Mouse (Mus musculus): ENCODE measurements around the gene Amdhd2. TPM values are rescaled to one million over a fixed set of nuclear protein-coding genes. Genes with fewer than 3 reads are reported as not detected.
"Not testable (repeated sequence)": the region's sequence is repeated elsewhere in the genome, so short reads cannot be mapped to it uniquely, and the experiment has no call there.

Gene Amdhd2
- polyA plus RNA-seq, 1 experiment from 2014 or later: 25.8 TPM

DNA sequence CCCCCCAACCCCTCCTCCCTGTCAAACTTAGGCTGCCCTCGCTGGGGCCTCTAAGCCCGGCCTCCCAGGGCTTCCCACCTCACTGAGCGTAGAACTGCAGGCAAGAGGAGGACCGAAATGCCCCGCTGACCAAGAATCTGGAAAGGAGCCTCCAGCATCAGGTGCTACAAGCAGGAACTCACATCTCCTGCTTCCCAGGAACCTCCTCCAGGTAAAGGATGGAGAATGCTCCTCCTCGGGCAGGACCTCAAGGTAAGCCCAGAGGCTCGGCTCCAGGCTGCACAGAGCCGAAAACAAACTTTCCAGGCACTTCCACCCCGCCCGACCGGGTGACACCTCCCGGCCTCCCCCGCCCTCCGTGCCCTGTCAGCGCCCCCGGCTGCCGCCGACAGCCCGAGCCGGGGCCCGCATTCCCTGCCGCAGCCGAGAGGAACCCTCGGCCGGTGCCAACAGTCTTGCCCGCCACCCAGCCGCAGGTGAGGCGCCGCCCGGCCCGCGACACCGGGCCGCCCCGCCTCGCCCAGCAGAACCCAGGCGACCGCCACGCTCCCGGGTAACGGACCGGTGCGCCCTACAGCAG lies 22.6 kb downstream of the Amdhd2 start:
- DNase-seq: peak; percentile 16
- H3K4me3 ChIP-seq (replicated peaks; ENCODE audit: low read depth, low read length): peak overlapping the region; percentile 97
- peak overlapping the region; percentile 89 for H3K27ac ChIP-seq (replicated peaks; ENCODE audit: low read depth, low read length)
- H3K27me3 ChIP-seq (ENCODE audit: control insufficient read depth, insufficient read depth, low read length): no peaks in the 10 kb centered on the region
- H3K36me3 ChIP-seq (ENCODE audit: control insufficient read depth, insufficient read depth, low read length): no peaks in the 10 kb centered on the region
- H3K4me1 ChIP-seq (ENCODE audit: control insufficient read depth, insufficient read depth, low read length): peaks cover 18% of the 10 kb centered on the region
- ATAC-seq (ENCODE audit: low FRiP score, low TSS enrichment): no peak
- peak overlapping the region; percentile 90 for H3K4me2 ChIP-seq (ENCODE audit: low read length)
- H3K9me3 ChIP-seq (ENCODE audit: control insufficient read depth, low read length): no peaks in the 10 kb centered on the region
- under 1% methylated on average over 43 of the region's 43 CpGs for WGBS
- peak overlapping the region; percentile 95 for H3K9ac ChIP-seq (replicated peaks; ENCODE audit: low read length)

DNA sequence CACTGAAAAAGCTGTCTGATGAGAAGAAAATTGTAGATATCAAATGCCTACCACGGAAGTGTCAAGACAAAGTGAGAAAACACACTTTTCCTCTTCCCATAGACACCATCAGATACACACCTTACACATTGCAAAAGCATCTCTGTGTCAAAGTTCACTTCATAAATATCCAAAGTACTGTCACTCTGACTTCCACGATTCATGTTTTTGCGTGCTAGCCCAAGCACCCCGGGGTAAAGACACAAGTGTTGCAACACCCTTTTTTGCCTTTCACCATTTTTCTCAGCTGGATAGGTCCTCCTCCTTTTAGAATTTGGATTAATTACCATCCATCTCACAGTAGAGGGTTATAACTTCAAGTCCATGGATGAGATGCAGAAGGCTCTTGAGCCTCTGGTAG lies 23.6 kb downstream of the Amdhd2 start:
- no peak for ATAC-seq (ENCODE audit: low FRiP score, low TSS enrichment)
- Histone ChIP-seq H3K9ac (replicated peaks; ENCODE audit: low read length) (peak overlapping the region; percentile 95; the same call in 1 of the 2 replicates), H3K9me3 (ENCODE audit: control insufficient read depth, low read length) (no peaks in the 10 kb centered on the region), H3K36me3 (ENCODE audit: control insufficient read depth, insufficient read depth, low read length) (no peaks in the 10 kb centered on the region), H3K27me3 (ENCODE audit: control insufficient read depth, insufficient read depth, low read length) (no peaks in the 10 kb centered on the region), H3K4me1 (ENCODE audit: control insufficient read depth, insufficient read depth, low read length) (peaks cover 18% of the 10 kb centered on the region), H3K27ac (replicated peaks; ENCODE audit: low read depth, low read length) (no peak overlapping the region), H3K4me2 (ENCODE audit: low read length) (peak overlapping the region; percentile 90), H3K4me3 (replicated peaks; ENCODE audit: low read depth, low read length) (peak overlapping the region; percentile 97)
- 92% methylated on average over 4 of the region's 4 CpGs for WGBS
- DNase-seq: no peak

DNA sequence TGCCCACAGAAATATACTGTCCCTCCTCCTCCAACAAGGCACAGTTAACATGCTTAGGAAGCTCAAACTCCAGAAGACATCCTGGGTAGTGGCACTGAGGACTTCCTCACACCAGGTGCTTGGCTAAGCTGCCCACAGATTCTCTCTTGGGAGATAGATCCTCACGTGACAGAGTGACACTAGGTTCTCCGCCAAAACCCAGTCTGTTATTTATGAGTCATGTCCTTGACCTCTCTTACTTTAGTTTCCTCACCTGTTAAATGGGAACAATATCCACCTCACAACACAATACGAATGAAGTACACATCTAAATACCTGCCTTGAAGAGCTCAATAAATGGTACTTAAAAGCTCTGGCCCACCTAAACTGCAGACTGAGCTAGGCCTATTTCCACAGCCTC lies 24.3 kb downstream of the Amdhd2 start:
- WGBS: 88% methylated on average over 3 of the region's 3 CpGs
- H3K27ac ChIP-seq (replicated peaks; ENCODE audit: low read depth, low read length): no peak overlapping the region
- ATAC-seq (ENCODE audit: low FRiP score, low TSS enrichment) (no peak), DNase-seq (no peak)
- no peak overlapping the region for H3K9ac ChIP-seq (replicated peaks; ENCODE audit: low read length)
- H3K4me2 ChIP-seq (ENCODE audit: low read length): 0 out of 2 replicates have a peak overlapping the region, but pooled peaks have one; percentile 90
- H3K4me3 ChIP-seq (replicated peaks; ENCODE audit: low read depth, low read length): no peak overlapping the region
- no peaks in the 10 kb centered on the region for H3K9me3 ChIP-seq (ENCODE audit: control insufficient read depth, low read length)
- H3K36me3 ChIP-seq (ENCODE audit: control insufficient read depth, insufficient read depth, low read length): no peaks in the 10 kb centered on the region
- no peaks in the 10 kb centered on the region for H3K27me3 ChIP-seq (ENCODE audit: control insufficient read depth, insufficient read depth, low read length)
- H3K4me1 ChIP-seq (ENCODE audit: control insufficient read depth, insufficient read depth, low read length): peaks cover 18% of the 10 kb centered on the region

DNA sequence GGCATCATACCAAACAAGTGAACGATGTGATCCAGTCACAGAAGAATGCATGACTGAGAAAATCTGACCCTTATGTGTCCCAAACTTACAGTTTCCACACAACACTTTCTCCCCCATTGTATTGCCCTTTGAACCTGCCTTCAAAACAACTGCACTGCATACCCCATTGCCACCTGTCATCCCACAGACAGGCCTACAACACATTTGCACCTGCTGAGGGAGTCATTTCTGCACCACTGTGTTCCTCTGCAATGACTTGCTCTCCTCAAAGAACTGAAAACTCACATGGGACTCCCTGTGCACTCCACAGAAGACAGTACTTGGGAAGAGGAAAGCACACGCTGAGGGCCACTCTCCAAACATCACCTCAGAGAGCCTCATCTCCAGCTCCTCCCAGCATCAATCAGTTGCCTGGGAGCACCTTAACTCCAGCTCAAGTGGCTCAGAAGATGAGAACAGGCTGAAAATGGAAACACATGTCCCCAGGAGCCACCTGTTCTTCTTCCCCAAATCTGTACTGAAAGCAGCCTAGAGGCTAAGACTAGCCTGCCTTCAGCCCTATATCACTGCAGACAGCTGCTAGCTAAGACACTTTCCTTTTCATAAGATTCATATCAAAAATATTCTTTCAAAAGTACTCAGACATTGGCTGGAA lies 26.2 kb downstream of the Amdhd2 start:
- Histone ChIP-seq H3K9me3 (ENCODE audit: control insufficient read depth, low read length) (no peaks in the 10 kb centered on the region), H3K9ac (replicated peaks; ENCODE audit: low read length) (no peak overlapping the region), H3K4me2 (ENCODE audit: low read length) (no peak overlapping the region), H3K4me1 (ENCODE audit: control insufficient read depth, insufficient read depth, low read length) (peaks cover 16% of the 10 kb centered on the region), H3K4me3 (replicated peaks; ENCODE audit: low read depth, low read length) (no peak overlapping the region), H3K27me3 (ENCODE audit: control insufficient read depth, insufficient read depth, low read length) (no peaks in the 10 kb centered on the region), H3K36me3 (ENCODE audit: control insufficient read depth, insufficient read depth, low read length) (no peaks in the 10 kb centered on the region), H3K27ac (replicated peaks; ENCODE audit: low read depth, low read length) (no peak overlapping the region)
- DNase-seq (no peak), ATAC-seq (ENCODE audit: low FRiP score, low TSS enrichment) (no peak)
- 85% methylated on average over 2 of the region's 2 CpGs for WGBS

DNA sequence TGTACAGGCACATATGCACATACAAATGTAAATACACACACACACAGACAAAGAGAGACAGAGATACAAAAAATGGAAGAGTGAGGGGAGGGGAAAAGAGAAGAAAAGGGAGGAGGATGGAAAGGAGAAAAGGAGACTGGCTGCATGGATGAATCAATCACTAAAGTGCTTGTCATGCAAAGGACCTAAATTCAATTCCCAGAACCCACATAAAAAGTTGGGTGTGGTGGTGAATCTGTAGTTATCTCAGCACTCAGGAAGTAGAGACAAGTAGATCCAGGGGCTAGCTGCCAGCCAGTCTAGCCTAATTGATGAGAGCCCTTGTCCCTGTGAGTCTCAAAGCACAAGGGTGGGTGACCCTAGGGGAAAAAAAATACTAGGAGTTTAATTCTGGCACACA lies 29.5 kb downstream of the Amdhd2 start:
- Histone ChIP-seq H3K4me3 (replicated peaks; ENCODE audit: low read depth, low read length) (no peak overlapping the region), H3K4me2 (ENCODE audit: low read length) (no peak overlapping the region), H3K36me3 (ENCODE audit: control insufficient read depth, insufficient read depth, low read length) (no peaks in the 10 kb centered on the region), H3K9me3 (ENCODE audit: control insufficient read depth, low read length) (no peaks in the 10 kb centered on the region), H3K4me1 (ENCODE audit: control insufficient read depth, insufficient read depth, low read length) (no peaks in the 10 kb centered on the region; the same call in 1 of the 2 replicates), H3K9ac (replicated peaks; ENCODE audit: low read length) (no peak overlapping the region), H3K27me3 (ENCODE audit: control insufficient read depth, insufficient read depth, low read length) (no peaks in the 10 kb centered on the region), H3K27ac (replicated peaks; ENCODE audit: low read depth, low read length) (no peak overlapping the region)
- DNase-seq (no peak), ATAC-seq (ENCODE audit: low FRiP score, low TSS enrichment) (no peak)

DNA sequence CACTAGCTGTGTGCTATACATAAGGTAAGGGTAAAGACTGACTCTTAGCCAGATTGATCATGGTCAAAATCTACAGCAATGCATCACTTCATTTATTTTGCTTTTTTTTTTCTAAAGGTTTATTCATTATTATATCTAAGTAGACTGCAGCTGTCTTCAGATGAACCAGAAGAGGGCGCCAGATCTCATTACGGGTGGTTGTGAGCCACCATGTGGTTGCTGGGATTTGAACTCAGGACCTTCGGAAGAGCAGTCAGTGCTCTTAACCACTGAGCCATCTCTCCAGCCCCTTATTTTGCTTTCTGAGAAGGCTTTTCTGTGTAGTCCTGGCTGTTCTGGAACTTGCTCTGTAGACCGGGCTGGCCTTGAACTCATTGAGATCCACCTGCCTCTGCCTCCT lies 30.6 kb downstream of the Amdhd2 start:
- not testable (repeated sequence) for H3K9ac ChIP-seq (replicated peaks; ENCODE audit: low read length); H3K4me2 ChIP-seq (ENCODE audit: low read length); H3K27me3 ChIP-seq (ENCODE audit: control insufficient read depth, insufficient read depth, low read length); ATAC-seq (ENCODE audit: low FRiP score, low TSS enrichment); H3K4me3 ChIP-seq (replicated peaks; ENCODE audit: low read depth, low read length); H3K4me1 ChIP-seq (ENCODE audit: control insufficient read depth, insufficient read depth, low read length); DNase-seq; H3K36me3 ChIP-seq (ENCODE audit: control insufficient read depth, insufficient read depth, low read length); H3K27ac ChIP-seq (replicated peaks; ENCODE audit: low read depth, low read length); H3K9me3 ChIP-seq (ENCODE audit: control insufficient read depth, low read length)
- WGBS: 93% methylated on average over 4 of the region's 4 CpGs

DNA sequence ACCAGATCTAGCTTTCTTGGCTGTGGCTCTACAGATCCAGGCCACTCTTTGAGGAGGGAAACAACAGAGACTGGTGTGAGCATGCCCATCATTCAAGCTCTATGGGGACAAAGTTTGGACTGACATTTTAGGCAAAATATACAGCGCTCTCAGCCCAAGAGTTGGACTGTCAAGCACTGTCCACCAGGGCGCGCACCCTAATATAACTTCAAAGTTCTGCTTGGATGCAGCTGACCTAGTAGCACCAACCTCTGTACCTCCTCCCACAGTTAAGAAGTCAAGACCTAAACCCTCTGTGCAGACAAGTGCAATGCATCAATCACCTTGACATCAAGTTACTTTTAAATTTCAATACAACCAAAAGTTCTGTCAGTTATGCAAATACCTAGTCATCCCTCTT lies 32.0 kb downstream of the Amdhd2 start:
- no peaks in the 10 kb centered on the region for H3K27me3 ChIP-seq (ENCODE audit: control insufficient read depth, insufficient read depth, low read length)
- no peak overlapping the region for H3K4me2 ChIP-seq (ENCODE audit: low read length)
- no peaks in the 10 kb centered on the region for H3K4me1 ChIP-seq (ENCODE audit: control insufficient read depth, insufficient read depth, low read length)
- H3K27ac ChIP-seq (replicated peaks; ENCODE audit: low read depth, low read length): no peak overlapping the region
- H3K36me3 ChIP-seq (ENCODE audit: control insufficient read depth, insufficient read depth, low read length): no peaks in the 10 kb centered on the region; the same call in 1 of the 2 replicates
- DNase-seq (no peak), ATAC-seq (ENCODE audit: low FRiP score, low TSS enrichment) (no peak)
- H3K9ac ChIP-seq (replicated peaks; ENCODE audit: low read length): no peak overlapping the region
- H3K9me3 ChIP-seq (ENCODE audit: control insufficient read depth, low read length): no peaks in the 10 kb centered on the region
- WGBS: 94% methylated on average over 3 of the region's 3 CpGs
- no peak overlapping the region for H3K4me3 ChIP-seq (replicated peaks; ENCODE audit: low read depth, low read length)

DNA sequence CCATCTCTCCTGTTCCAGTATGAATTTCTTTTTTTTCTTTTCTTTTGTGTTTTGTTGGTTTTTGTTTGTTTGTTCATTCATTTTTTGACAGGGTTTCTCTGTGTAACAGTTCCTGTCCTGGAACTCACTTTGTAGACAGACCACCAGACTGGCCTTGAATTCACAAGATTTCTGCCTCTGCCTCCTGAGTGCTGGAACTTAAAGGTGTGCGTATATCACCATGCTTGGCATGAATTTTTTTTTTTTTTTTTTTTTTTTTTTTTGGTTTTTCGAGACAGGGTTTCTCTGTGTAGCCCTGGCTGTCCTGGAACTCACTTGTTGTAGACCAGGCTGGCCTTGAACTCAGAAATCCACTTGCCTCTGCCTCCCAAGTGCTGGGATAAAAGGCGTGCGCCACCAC lies 34.3 kb downstream of the Amdhd2 start:
- not testable (repeated sequence) for H3K4me3 ChIP-seq (replicated peaks; ENCODE audit: low read depth, low read length); ATAC-seq (ENCODE audit: low FRiP score, low TSS enrichment); H3K4me1 ChIP-seq (ENCODE audit: control insufficient read depth, insufficient read depth, low read length); H3K36me3 ChIP-seq (ENCODE audit: control insufficient read depth, insufficient read depth, low read length); H3K4me2 ChIP-seq (ENCODE audit: low read length); H3K27ac ChIP-seq (replicated peaks; ENCODE audit: low read depth, low read length); H3K9me3 ChIP-seq (ENCODE audit: control insufficient read depth, low read length); H3K9ac ChIP-seq (replicated peaks; ENCODE audit: low read length); H3K27me3 ChIP-seq (ENCODE audit: control insufficient read depth, insufficient read depth, low read length); DNase-seq
- WGBS: 99% methylated on average over 4 of the region's 4 CpGs

DNA sequence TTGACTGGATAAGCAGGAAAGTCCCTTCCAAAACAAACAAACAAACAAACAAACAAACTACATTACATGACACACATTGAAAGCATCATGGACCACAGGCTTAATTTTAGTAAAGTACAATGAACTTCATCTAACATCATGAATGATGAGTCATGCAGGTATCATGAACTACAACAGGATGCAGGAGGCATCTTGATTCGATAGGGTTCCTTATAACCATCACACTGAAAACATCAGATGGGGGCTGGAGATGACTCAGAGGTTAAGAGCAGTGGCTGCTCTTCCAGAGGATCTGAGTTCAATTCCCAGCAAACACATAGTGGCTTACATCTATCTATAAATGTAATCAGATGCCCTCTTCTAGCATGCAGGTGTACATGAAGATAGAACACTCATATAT lies 36.0 kb downstream of the Amdhd2 start:
- H3K36me3 ChIP-seq (ENCODE audit: control insufficient read depth, insufficient read depth, low read length): no peaks in the 10 kb centered on the region; the same call in 1 of the 2 replicates
- no peak overlapping the region for H3K4me2 ChIP-seq (ENCODE audit: low read length)
- ATAC-seq (ENCODE audit: low FRiP score, low TSS enrichment) (no peak), DNase-seq (no peak)
- no peak overlapping the region for H3K9ac ChIP-seq (replicated peaks; ENCODE audit: low read length)
- WGBS: 96% methylated on average over 1 of the region's 1 CpGs
- no peaks in the 10 kb centered on the region for H3K4me1 ChIP-seq (ENCODE audit: control insufficient read depth, insufficient read depth, low read length)
- no peaks in the 10 kb centered on the region for H3K9me3 ChIP-seq (ENCODE audit: control insufficient read depth, low read length)
- H3K27ac ChIP-seq (replicated peaks; ENCODE audit: low read depth, low read length): no peak overlapping the region
- H3K4me3 ChIP-seq (replicated peaks; ENCODE audit: low read depth, low read length): no peak overlapping the region
- no peaks in the 10 kb centered on the region for H3K27me3 ChIP-seq (ENCODE audit: control insufficient read depth, insufficient read depth, low read length)

Data from midbrain, embryonic 14.5 days (tissue).